Mouse (Mus musculus): Measurements from ENCODE around the gene Sh3glb2.
A peak's percentile ranks its signal among the peaks of the same experiment; 100 is the strongest.

The Sh3glb2 gene

GRCm38 (mm10) chr2:30380564-30381376 lies 21.6 kb upstream of the Sh3glb2 start:
- DNase-seq (ENCODE audit: low spot score in 2 of 2): no peak

DNA sequence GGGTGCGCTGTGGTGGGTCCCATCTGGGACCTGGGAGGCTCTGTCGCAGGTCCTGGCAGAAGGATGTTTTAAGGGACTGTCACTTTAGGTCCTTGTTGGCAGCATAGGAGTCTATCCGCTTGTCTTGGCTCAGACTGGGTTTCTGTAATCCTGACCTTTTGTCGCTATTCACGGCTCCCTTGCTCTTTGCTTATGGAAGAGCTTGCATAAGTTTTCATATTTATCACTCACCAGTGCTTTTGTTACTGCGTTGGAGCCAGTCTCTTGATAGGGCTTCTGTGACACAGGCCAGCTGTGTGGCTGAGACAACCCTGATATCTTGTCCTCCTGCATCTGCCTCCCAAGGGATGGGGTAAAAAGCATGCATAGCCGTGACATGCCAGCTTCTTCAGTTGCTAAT lies 20.2 kb upstream of the Sh3glb2 start:
- DNase-seq (ENCODE audit: low spot score in 2 of 2): no peak

DNA sequence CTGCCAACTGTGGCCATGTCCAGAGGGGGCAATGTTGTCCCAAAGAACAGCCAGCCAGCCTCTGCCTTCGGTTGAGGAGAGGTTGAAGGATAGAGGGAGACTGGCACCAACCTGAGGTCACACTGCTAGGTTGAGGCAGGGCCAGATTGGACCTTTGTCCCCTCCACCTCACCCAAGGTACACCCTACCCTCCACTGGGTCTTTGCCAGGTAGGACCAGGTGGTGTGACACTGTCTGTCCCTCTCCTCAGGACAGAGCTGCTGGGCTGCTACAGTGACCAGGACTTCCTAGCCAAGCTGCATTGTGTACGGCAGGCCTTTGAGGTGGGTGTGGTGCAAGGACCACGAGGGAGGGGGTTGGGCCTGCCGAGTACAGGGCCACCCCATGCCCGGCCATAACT lies 18.6 kb upstream of the Sh3glb2 start:
- no peak for DNase-seq (ENCODE audit: low spot score in 2 of 2)

GRCm38 (mm10) chr2:30375893-30376292 lies 16.8 kb upstream of the Sh3glb2 start:
- DNase-seq (ENCODE audit: low spot score in 2 of 2): no peak

- no peak for DNase-seq (ENCODE audit: low spot score in 2 of 2)
These were observed 13.6 kb upstream of the Sh3glb2 start for GRCm38 (mm10) chr2:30372726-30373125.

DNA sequence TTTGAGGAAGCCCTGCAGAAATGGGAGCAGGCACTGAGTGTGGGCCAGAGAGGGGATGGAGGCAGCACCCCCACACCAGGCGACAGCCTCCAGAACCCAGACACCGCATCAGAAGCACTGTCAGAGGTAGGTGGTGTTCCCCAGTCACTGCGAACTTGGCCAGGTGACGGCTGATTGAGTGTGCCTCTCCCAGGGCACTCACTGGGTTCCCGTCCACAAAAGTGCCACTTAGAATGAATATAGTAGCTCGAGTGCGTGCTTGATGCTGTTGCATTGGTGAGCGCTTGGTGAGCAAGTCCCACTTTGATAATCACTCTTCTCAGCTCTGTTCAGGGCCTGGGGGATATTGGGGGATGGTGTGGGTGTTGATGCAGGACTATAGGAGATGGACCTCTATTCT lies 12.4 kb upstream of the Sh3glb2 start:
- DNase-seq (ENCODE audit: low spot score in 2 of 2): no peak

DNA sequence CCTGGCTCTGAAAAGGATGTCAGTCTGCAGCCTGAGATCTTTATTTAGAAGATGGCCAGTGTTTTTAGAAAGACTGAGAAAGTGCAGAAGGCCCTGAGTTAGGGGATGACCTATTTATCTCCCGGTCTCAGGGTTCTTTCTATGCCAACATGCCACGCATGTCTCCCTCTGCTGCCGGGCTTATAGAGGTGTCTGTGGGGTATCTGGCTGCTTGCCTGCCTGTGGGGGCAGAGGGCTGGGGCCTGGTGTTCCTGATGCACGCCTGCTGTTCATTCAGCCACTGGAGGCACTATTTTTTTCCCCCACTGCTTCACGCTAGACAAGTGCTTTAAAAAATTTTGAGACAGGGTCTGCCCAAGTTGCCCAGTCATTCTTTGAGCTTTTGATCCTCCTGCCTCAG lies 7.1 kb upstream of the Sh3glb2 start:
- DNase-seq (ENCODE audit: low spot score in 2 of 2): no peak

DNA sequence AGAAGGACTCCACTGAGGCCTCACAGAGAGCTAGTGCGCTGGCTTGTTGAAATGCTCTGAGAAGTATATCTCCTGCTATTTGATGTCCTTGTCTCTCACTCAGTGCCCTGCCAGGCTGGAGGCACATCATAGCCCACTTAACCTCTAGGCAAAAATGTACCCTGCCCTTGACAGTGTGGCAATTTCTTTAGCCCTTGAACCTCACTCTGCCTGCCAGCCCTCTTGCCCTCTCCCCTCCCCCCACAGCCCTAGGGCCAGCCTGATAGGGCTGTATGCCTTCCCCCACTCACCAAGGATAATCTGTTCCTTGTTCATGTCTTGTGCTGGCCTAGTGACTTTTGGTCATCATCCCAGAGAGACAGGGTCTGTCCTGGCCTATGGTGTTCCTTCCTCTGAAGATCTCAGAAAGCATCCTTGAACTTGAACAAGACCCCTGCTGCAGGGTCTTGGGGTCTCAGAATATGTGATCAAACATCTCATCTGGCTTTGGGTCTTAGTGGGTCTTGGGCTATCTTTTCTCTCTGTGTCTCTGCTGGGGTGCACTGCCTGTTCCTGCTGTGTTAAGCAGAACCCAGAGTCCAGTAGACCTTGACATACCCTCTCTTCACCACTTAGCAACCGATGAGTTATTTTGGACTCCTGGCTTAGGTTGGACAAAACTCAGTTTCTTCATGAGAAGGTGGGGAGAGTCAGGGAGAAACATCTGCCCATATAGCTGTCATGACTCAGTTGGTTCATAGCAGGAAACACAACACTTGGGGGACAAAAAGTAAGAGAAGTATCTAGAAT lies 6.3 kb upstream of the Sh3glb2 start:
- no peak for DNase-seq (ENCODE audit: low spot score in 2 of 2)

- DNase-seq (ENCODE audit: low spot score in 2 of 2): peak; percentile 99 to 100
These were observed 4.9 kb upstream of the Sh3glb2 start, which contains the start of gene Miga2 for GRCm38 (mm10) chr2:30363773-30364650. TSS of gene Miga2 (plus strand) at chr2:30364233.

DNA sequence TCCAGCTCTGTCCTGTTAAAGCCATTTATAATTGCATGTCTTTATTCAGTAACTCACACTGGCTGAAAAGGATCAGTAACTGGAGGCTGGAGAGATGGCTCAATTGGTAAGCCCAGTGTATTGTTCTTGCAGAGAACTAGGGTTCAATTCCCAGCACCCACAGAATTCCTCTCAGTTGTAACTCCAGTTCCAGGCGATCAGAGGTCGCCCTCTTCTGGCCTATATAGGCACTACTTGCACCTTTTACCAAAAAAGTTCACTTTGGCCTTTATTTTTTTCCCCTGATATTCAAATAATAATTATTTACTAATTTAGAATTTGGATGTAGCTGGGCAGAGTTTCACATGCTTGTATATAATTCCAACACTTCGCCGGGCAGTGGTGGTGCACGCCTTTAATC lies 3.7 kb upstream of the Sh3glb2 start:
- DNase-seq (ENCODE audit: low spot score in 2 of 2): no peak

DNA sequence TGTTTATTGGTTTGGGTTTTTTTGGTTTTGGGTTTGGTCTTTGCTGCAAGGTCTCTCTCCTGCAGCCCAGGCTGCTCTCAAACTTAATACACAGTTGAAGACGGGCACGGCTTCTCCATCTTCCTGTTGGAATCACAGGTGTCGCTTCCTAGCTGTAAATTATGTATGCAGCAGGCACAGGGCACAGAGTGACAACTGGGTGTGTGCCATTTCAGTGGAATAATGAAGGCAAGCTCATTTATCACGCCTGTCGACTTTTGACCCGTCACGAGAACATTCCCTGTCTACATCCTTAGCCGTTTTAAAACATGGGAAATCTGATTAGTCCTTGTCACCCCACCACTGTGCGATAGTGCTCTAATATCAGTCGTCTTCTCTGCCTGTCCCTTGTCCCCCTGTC lies 1.5 kb upstream of the Sh3glb2 start:
- no peak for DNase-seq (ENCODE audit: low spot score in 2 of 2)

DNA sequence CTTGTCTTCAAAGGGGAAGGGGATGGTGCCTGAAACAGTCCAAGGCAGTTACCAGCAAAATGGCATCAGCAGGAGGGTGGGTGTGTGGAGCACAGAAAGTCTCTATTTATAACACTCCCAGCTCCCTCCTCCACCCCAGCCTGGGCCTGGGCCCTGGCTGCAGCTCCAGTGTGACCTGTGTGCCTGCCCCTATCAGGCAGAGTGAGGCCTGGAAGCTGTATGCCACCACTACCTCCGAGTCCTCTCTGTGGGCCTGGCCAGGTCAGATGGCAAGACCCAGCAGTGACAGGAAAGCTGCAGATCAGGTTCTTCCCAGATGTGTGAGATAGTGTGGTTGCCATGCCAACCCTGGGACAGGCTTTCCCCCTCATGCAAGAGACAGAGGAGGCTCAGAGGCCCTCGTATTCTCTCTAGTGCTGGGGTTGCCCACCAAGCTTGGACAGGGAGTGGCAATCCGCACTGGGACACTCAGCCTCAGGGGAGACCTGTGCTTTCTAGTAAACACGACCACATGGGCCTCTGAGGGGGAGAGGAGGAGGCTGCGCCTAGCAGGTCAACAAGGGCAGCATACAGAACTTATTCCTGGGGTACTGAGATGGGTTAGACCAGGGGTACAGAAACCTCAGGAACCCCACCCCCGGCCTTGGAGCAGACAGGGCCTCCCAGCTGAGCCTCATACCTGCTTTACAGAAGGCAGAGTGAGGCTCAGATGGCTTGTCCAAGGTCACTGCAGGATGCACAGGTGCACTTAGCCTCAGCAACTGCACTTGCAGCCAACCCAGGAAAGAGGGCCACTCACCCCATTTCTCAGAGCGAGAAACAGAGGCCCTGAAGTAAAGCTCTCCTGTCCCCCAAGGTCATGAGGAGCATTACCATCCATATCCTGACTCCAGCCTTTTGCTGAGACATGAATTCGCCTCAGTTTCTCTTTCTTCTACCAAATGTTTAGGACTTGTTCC lies 1.3 kb downstream of the Sh3glb2 start:
- peak; percentile 39 to 50 for DNase-seq (ENCODE audit: low spot score in 2 of 2)

DNA sequence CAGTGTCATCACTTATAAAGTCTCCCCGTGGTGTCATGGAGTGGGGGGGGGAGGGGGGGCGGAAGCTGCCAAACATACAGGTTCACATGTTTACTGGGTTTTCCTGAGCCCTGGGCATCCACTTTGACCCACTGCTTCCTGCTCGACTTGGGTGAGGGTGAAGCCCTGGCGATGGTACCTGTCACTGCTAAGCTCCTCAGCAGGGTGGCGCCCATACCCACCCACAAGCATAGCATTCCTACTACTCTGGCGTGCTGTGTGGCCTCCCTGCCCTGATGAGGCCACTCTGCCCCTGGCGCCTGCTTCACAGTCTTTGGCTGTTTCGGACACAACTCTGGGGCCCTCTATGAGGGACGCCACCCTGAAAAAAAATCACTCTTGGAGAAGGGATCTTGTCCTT lies 2.2 kb downstream of the Sh3glb2 start:
- no peak for DNase-seq (ENCODE audit: low spot score in 2 of 2)

- no peak for DNase-seq (ENCODE audit: low spot score in 2 of 2)
These were observed 2.9 kb downstream of the Sh3glb2 start for GRCm38 (mm10) chr2:30356266-30356665.

GRCm38 (mm10) chr2:30355861-30356260 lies 3.3 kb downstream of the Sh3glb2 start:
- DNase-seq (ENCODE audit: low spot score in 2 of 2): no peak

DNA sequence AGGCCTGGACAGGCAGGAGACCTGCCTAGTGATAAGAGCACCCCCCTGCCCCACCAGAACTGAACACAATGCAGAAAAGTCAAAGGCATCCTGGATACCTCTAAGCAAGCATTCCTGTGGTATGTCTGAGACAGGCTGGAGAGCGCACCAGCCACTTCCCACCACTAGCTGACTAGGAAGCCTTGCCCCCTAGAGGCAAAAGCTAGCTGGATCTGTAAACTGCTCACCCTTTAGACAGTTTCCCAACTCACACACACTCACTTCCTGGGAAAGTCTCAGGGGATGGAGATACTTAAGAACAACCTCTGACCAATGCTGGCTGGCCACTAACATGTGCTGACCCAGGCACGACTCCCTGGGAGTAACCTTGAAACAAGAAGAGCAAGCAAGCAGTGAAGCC lies 8.0 kb downstream of the Sh3glb2 start:
- DNase-seq (ENCODE audit: low spot score in 2 of 2): no peak

DNA sequence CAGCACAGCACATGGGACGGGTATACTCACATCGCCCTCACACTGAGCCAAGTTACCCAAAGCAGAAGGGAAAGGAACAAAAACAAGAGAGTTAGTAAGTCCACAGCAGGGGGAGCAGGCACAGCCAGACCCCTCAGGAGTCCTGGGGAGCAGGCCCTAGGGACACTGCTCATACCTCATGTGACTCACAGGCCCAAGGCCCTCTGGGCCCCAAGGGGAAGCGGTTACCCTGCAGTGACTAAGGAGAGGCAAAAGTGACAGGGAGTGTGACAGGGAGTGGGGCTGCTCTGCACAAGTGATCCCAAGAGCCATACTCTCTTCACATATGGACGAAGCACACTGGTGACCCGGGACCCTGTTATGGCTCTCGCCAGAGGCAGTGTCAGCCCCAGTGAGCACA lies 9.9 kb downstream of the Sh3glb2 start:
- DNase-seq (ENCODE audit: low spot score in 2 of 2): no peak

GRCm38 (mm10) chr2:30345971-30346676 lies 13.0 kb downstream of the Sh3glb2 start:
- no peak for DNase-seq (ENCODE audit: low spot score in 2 of 2)

DNA sequence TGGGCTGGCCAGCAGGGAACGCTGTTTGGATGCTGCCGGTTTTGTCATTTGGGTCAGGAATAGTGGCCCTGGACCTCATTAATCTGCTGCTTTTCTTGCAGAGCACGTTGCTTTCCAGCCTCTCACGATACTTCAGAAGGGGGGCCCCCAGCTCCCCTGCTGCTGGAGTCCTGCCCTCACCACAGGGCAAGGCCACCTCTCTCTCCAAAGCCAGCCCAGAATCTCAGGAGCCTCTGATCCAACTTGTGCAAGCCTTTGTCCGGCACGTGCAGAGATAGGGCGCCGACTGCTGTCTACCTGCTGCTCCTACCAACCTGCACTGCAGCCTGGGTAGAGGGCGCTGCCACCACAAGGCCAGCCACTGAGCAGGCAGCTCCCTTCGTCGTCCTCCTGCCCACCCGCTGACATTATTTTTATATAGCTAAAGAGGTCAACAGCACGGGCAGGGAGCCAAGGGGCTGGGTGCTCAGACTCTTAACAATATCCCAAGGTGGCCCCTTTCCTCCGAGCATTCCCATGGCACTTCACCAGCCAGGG lies 15.5 kb downstream of the Sh3glb2 start:
- DNase-seq (ENCODE audit: low spot score in 2 of 2): no peak

- DNase-seq (ENCODE audit: low spot score in 2 of 2): no peak
These were observed 16.6 kb downstream of the Sh3glb2 start for GRCm38 (mm10) chr2:30342544-30342943.
